Mouse (Mus musculus): Measurements from ENCODE around the gene Scyl1. TPM values are rescaled to one million over a fixed set of nuclear protein-coding genes. Genes with fewer than 3 reads are reported as not detected.

The Scyl1 gene
- total and polyA plus RNA-seq, 3 experiments: 106 to 125 (median 109) TPM

GRCm38 (mm10) chr19:5787920-5788319, 16.7 kb upstream of the Scyl1 start:
- no peak for DNase-seq

GRCm38 (mm10) chr19:5787128-5787635, 16.0 kb upstream of the Scyl1 start:
- DNase-seq: peak; percentile 82

GRCm38 (mm10) chr19:5786441-5787114, 15.4 kb upstream of the Scyl1 start:
- DNase-seq: peak; percentile 89

- no peak for DNase-seq
Measured at GRCm38 (mm10) chr19:5784958-5785577, 13.8 kb upstream of the Scyl1 start.

GRCm38 (mm10) chr19:5782121-5782520, 10.9 kb upstream of the Scyl1 start:
- no peak for DNase-seq

- DNase-seq: no peak
Measured at GRCm38 (mm10) chr19:5781532-5781931, 10.3 kb upstream of the Scyl1 start.

GRCm38 (mm10) chr19:5780203-5780602, 9.0 kb upstream of the Scyl1 start:
- DNase-seq: no peak

GRCm38 (mm10) chr19:5778312-5778711, 7.1 kb upstream of the Scyl1 start:
- no peak for DNase-seq

GRCm38 (mm10) chr19:5777387-5778032, 6.3 kb upstream of the Scyl1 start:
- DNase-seq: no peak

GRCm38 (mm10) chr19:5770311-5770710, 908 bp downstream of the Scyl1 start:
- no peak for DNase-seq

GRCm38 (mm10) chr19:5767271-5767670, 3.9 kb downstream of the Scyl1 start:
- no peak for DNase-seq

- peak; percentile 54 for DNase-seq
Measured at GRCm38 (mm10) chr19:5763163-5763562, 8.1 kb downstream of the Scyl1 start.

- no peak for DNase-seq
Measured at GRCm38 (mm10) chr19:5758878-5759403, 12.3 kb downstream of the Scyl1 start.

GRCm38 (mm10) chr19:5756991-5757636, 14.1 kb downstream of the Scyl1 start:
- no peak for DNase-seq

- DNase-seq: no peak
Measured at GRCm38 (mm10) chr19:5756321-5756985, 14.8 kb downstream of the Scyl1 start.

GRCm38 (mm10) chr19:5751742-5752141, 19.5 kb downstream of the Scyl1 start:
- peak; percentile 75 for DNase-seq

GRCm38 (mm10) chr19:5750951-5751350, 20.3 kb downstream of the Scyl1 start:
- DNase-seq: no peak

- peak; percentile 88 for DNase-seq
Measured at GRCm38 (mm10) chr19:5749476-5749875, 21.7 kb downstream of the Scyl1 start.

- DNase-seq: no peak
Measured at GRCm38 (mm10) chr19:5746907-5747363, 24.3 kb downstream of the Scyl1 start.

GRCm38 (mm10) chr19:5745756-5746710, 25.2 kb downstream of the Scyl1 start:
- DNase-seq: peak; percentile 88

Data from adrenal gland, adult 2 months (tissue).